Mouse (Mus musculus): ENCODE measurements around the gene Nr2c1.

Gene Nr2c1

GRCm38 (mm10) chr10:94147756-94148531, at the start of gene Nr2c1:
Gene Nr2c1 (plus strand): TSS chr10:94148023.
- DNase-seq (ENCODE audit: extremely low read depth, insufficient read length, low spot score): peak; percentile 84

DNA sequence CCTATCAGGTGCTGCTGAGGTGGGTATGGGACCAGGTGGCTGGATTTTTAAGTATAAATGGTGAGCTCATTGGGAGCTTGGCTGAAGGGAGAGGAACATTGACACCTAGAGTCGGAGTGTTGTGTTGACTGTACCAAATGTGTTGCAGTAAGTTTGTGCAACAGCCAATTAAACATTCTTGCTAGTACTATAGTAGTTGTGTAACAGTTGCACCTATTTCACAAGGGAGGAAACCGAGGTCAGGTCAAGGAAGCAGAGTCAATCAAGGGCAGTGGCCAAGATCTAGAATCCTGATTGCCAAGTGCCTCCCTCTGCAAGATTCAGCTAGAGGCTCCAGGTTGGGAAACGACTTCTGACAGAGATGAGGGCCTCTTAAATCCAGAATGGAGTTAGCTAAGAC, 49.7 kb upstream of the Nr2c1 start:
- no peak for DNase-seq (ENCODE audit: extremely low read depth, insufficient read length, low spot score)

DNA sequence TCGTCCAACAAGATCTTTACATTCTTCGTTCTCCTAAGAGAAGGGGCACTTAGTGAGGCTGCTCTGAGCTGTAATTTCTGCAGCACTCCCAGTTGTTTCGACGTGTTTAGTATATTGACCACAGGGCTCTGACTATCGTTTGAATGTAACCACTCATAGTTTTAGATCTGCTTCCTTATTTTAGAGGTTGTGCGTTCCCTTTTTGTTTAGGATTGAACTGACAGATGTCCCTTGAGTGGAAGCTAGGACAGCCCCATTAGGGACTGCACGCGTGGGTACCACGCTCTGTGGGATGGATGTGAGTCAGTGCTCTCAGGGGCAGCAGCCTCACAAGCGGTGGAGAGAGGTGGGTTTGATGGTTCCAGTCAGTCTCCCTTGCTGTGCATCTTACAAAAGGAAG, 42.3 kb upstream of the Nr2c1 start:
- DNase-seq (ENCODE audit: extremely low read depth, insufficient read length, low spot score): no peak

- no peak for DNase-seq (ENCODE audit: extremely low read depth, insufficient read length, low spot score)
Measured at GRCm38 (mm10) chr10:94107168-94107567, 40.7 kb upstream of the Nr2c1 start.

DNA sequence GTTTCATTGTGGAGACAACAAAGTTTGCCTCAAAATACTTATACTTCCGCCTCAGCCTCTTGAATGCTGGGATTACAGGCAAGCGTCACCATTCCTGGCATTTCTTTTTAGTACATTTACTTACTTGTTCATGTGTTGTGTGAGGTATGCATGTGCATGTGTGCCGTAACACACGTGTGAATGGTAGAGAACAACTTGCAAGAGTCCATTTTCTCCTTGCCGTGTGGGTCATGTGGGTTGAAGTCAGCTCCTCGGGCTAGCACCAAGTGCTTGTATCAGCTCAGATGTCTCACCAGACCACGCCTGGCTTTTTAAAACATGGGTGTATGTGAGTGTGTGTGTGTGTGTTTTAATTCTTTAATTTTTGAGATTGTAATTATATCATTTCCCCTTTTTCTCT, 40.2 kb upstream of the Nr2c1 start:
- DNase-seq (ENCODE audit: extremely low read depth, insufficient read length, low spot score): no peak

DNA sequence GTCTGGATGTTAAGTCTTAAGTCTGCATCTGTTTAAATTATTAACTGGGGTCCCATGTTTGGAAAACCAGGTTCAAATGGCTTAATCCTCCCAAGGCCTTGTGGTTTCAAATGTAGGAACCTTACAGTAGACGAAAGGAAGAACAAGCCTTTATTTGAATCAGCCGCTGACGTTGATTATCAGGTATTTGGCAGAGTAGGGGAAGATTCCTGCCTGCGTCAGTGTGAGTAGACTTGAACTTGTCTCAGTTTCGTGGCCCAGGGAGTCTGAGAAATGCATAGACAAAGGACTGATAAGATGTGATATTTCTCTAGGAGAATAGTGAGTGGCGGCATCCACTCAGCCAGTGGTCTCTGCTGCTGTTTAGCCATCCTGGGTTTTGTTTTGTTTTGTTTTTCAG, 39.0 kb upstream of the Nr2c1 start:
- DNase-seq (ENCODE audit: extremely low read depth, insufficient read length, low spot score): no peak

DNA sequence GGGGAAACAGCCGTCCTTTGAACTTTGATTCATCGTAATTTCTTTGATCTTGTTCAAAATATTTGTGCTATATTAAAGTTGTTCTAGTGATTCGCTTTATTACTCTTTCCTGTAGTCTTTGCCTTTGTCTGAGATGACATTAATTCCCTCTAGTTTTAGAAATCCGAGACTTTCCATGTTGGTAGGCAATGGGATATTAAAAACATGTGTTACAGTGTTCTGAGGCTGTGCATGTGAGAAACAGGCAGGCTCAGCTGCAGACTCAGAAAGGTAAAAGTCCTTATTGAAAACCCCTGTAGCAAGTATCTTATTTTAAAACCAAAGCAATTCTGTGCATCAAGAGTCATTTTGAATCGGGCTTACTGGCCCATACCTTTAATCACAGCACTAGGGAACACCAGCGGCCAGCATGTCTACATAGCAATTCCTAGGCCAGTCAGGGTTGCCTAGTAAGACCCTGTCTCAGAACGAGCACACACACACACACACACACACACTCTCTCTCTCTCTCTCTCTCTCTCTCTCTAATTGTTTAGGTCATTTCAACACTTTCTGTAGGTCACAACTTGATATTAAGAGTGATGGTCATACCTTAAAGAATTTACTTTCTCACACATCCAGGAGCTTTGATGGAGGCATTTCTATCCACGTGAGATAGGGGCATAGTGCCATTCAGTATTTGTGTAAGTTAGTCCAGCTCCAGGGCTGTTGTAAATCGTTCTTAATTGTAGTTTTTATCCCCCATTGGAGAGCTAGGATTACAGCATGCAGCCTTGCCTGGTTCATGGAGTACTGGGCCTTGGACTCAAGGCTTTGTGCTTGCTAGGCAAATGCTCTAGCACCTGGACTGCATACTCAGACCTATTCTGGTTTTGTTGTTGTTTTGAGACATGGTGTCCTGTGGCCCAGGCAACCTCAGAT, 36.7 kb upstream of the Nr2c1 start:
- no peak for DNase-seq (ENCODE audit: extremely low read depth, insufficient read length, low spot score)

- no peak for DNase-seq (ENCODE audit: extremely low read depth, insufficient read length, low spot score)
Measured at GRCm38 (mm10) chr10:94112207-94112606, 35.6 kb upstream of the Nr2c1 start.

DNA sequence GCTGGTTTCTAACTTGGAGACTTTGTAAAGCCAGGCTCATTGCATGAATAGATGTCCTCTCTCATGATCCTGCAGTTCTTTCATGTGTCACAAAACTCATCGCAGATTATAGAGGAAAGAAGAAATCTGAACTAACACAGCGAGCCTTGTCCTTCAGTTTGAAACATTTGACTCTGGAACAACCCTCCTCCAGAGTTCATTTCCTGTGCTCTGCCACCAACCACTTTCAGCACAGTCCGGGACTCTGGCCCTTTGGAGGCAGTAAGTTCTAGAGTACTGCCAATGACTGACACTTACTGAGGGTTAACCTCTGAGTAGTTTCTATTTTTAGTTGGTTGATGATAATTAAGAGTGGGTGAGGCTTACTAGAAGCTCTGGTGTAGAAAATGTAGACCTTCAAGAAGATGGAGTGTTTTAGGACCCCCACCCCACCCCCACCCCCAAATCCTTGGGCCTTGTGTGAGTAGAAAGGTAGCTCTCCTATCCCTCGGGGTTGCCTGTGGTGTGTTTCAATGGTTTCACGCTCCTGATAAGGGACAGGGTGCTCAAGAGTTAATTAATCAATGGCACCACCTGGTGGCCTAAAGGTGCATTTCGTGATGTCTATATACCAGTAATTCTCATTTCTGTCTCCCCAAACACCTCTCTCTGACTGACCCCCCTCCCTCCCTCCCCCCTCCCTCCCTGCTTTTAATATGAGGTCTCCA, 31.8 kb upstream of the Nr2c1 start:
- DNase-seq (ENCODE audit: extremely low read depth, insufficient read length, low spot score): peak; percentile 40

DNA sequence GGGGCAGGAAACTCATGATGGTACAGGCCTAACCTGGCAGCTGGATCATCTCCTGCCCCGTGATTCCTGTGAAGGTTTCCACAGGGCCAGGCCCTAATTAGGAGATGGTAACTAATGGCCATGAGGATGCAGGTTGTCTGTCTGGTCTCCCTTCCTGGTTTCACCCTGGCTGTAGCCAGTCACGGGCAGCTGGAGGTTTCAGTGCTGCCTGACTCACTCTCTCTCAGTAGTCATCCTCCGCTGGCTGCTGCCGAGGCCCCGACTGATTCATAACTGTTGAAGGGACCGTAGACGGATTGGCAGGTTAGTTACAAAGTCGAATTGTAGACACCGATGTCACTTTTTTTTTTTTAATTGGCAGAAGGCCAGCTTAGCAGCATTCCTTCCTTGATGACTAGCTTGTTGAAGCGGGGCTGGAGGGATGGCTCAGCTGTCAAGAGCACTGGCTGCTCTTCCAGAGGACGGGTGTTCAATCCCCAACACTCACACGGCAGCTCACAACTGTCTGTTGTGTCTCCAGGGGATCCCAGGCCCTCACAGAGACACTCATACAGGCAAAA, 31.0 kb upstream of the Nr2c1 start:
- DNase-seq (ENCODE audit: extremely low read depth, insufficient read length, low spot score): peak; percentile 80

DNA sequence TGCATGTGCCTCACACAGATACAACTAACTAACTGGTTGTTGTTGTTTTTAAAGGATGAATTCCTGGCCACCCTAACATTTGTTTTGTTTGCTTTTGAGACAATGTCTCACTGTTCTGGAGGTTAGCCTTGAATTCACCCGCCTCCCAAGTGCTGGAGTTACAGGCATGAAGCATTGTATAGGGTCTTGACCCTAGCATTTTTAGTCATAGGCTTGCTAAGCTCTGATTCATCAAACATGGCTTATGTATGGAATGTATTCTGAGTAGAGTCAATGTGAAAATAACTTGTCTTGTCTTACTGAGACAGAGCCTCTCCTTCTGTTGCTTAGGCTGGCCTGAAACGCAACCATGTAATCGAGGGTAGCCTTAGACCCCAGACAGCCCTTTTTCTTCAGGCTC, 29.9 kb upstream of the Nr2c1 start:
- DNase-seq (ENCODE audit: extremely low read depth, insufficient read length, low spot score): no peak

DNA sequence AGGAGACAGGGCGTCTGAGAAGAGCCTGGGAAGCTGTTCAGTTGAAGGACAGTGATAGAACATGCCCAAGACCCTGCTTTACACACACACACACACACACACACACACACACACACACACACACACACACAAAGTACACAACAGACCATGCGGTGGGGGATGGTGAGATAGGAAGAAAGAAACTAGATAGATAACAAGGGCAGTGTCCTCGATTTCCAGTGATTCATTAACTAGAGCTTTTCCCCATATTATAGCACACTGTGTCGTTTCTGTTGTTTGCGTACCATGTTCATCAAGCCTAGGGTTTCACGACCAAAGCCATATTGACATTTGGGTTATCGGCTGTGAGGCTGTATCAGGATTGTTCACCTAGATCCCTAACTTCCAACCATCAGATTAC, 28.8 kb upstream of the Nr2c1 start:
- DNase-seq (ENCODE audit: extremely low read depth, insufficient read length, low spot score): no peak

GRCm38 (mm10) chr10:94120676-94121075, 27.1 kb upstream of the Nr2c1 start:
- DNase-seq (ENCODE audit: extremely low read depth, insufficient read length, low spot score): peak; percentile 9

DNA sequence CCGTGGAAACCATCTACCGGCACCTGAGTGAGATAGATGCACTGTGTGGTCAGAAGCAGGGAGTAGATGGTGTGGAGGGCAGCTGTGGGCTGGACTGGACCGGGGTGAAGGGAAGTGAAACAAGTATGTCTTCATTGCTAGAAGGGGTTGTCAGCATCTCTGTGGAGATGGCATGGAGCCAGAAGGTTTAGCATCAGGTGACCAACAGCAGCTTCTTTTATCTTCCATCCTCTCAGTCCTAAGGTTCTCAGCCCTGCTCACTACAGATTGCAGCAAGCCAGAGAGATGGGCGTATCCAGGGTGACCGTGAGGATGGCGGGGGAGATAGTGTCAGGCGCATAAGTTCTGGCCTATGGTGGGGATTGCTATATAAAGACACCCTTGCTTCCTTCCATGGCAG, 25.2 kb upstream of the Nr2c1 start:
- no peak for DNase-seq (ENCODE audit: extremely low read depth, insufficient read length, low spot score)

DNA sequence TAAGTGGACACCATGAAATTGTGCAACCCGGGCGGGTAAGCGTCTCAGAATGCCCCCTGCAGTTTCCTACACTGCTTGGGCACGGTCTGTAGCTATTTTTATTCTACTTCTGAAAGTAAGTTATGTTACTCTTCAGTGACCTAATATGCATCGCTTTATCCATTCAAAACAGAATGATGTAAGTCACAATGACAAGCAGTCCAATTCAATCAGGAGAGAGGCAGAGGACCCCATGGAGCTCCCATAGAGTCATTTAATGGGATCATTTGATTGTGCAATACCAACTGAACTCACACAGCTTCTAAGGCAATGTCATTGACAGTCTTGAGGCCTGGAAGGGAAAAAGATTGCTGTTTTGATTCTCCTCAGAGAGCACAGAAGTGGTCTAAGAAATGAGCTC, 24.2 kb upstream of the Nr2c1 start:
- DNase-seq (ENCODE audit: extremely low read depth, insufficient read length, low spot score): no peak

DNA sequence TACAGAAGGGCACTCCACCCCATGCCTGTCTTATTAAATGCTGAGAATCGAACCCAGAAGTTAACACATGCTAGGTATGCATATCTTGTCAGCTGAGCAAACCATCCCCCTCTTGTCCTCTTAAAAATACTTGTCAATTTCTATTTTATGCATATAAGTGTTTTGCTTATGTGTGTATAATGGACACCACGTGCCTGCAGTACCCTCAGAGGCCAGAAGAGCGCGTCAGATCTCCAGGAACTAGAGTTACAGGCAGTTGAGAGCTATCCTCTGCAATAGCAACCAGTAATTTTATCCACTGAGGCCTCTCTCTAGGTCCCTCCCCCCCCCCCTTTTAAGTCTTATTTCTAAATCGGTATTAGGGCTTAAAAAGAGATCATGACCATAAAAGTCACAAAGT, 23.4 kb upstream of the Nr2c1 start:
- DNase-seq (ENCODE audit: extremely low read depth, insufficient read length, low spot score): no peak

- DNase-seq (ENCODE audit: extremely low read depth, insufficient read length, low spot score): no peak
Measured at GRCm38 (mm10) chr10:94129680-94130119, 18.1 kb upstream of the Nr2c1 start.

GRCm38 (mm10) chr10:94133081-94133480, 14.7 kb upstream of the Nr2c1 start:
- no peak for DNase-seq (ENCODE audit: extremely low read depth, insufficient read length, low spot score)

- no peak for DNase-seq (ENCODE audit: extremely low read depth, insufficient read length, low spot score)
Measured at GRCm38 (mm10) chr10:94133674-94134073, 14.1 kb upstream of the Nr2c1 start.

DNA sequence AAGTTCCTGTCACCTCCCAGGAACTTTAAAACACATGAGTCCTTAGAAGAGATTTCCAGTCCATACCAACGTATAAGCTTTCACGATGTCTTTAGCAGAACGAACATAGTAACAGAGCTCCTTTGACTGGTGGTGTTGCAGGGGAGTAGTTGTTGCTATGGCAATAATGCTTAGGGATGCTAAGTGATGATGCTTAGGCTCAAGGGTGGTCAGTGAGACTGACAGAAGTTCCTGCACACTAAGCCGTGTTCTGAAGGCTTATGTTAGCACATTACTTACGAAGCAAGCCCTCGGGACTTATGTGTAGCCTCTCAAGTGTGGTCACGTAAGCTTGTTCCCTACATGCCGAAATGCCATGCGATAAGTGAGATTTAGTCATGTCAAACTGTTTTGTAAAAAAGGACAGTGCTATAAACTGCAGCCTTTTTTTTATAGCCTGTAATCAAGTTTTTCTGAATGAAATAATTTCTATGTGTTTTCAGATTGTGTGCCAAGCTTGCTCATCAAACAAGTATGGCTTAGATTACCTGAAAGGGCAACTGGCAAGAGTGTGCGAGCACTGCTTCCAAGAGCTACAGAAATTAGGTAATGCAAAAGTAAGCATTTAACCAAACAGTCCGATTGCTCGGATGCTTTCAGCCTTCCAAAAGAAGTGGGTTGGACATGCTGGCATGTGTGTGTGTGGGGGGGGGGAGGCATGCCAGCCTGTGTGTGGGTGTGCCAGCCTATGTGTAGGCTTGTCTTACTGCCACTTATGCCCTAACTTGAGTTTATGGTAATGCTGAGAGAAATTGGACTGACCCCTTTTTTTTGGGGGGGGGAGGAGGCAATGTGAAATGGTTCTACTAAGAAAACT, 13.1 kb upstream of the Nr2c1 start:
- DNase-seq (ENCODE audit: extremely low read depth, insufficient read length, low spot score): no peak
